Mouse (Mus musculus): ENCODE data around the gene Bend5. TPM values are rescaled to one million over a fixed set of nuclear protein-coding genes. Genes with fewer than 3 reads are reported as not detected.

Gene Bend5
- total and polyA plus RNA-seq, 3 experiments: not detected

- Histone ChIP-seq H3K27ac (ENCODE audit: control insufficient read depth, low read depth, low read length) (no peak overlapping the region), H3K9me3 (replicated peaks; ENCODE audit: insufficient read depth, low read length) (no peaks in the 10 kb centered on the region), H3K4me1 (ENCODE audit: control insufficient read depth in 1 of 2, insufficient read depth in 2 of 2, low read length in 2 of 2) (no peaks in the 10 kb centered on the region), H3K36me3 (ENCODE audit: control insufficient read depth in 1 of 2, insufficient read depth in 2 of 2, low read length in 2 of 2) (no peaks in the 10 kb centered on the region), H3K79me2 (ENCODE audit: control insufficient read depth, insufficient read depth, low read length, poor library complexity) (no peaks in the 10 kb centered on the region), H3K27me3 (ENCODE audit: control insufficient read depth in 1 of 2, insufficient read depth in 2 of 2, low read length in 2 of 2) (no peaks in the 10 kb centered on the region), H3K9ac (ENCODE audit: control insufficient read depth, low read depth, low read length, poor library complexity, severe bottlenecking) (no peak overlapping the region), H3K4me3 (ENCODE audit: control insufficient read depth in 1 of 2, insufficient read depth in 1 of 2, low read depth in 2 of 2, low read length in 2 of 2) (no peak overlapping the region)
- no peak for TF ChIP-seq HCFC1 (IDR thresholded peaks at IDR 0.05; ENCODE audit: low read depth, low read length)
- TF ChIP-seq E2F4 (IDR thresholded peaks at IDR 0.05; ENCODE audit: borderline replicate concordance, low read depth, low read length): no peak
- no peak for TF ChIP-seq BHLHE40 (IDR thresholded peaks at IDR 0.05; ENCODE audit: borderline replicate concordance, low read depth, low read length)
- TF ChIP-seq USF1 (IDR thresholded peaks at IDR 0.05; ENCODE audit: low read depth, low read length): no peak
- TF ChIP-seq SIN3A (IDR thresholded peaks at IDR 0.05; ENCODE audit: low read length): no peak
- no peak for TF ChIP-seq ETS1 (IDR thresholded peaks at IDR 0.05; ENCODE audit: low read depth, low read length)
- TF ChIP-seq RCOR1 (IDR thresholded peaks at IDR 0.05; ENCODE audit: low read depth, low read length): no peak
- DNase-seq (ENCODE audit: low read depth, low spot score): no peak
These were observed 33.8 kb downstream of the Bend5 start for GRCm38 (mm10) chr4:111448586-111448985.

- TF ChIP-seq RAD21 (IDR thresholded peaks at IDR 0.05; ENCODE audit: low read depth, low read length): no peak
- TF ChIP-seq ZNF384 (IDR thresholded peaks at IDR 0.05; ENCODE audit: low read depth, low read length): no peak
- no peak for TF ChIP-seq SIN3A (IDR thresholded peaks at IDR 0.05; ENCODE audit: low read length)
- no peak for TF ChIP-seq MYB (IDR thresholded peaks at IDR 0.05; ENCODE audit: low read depth, low read length)
- no peak for TF ChIP-seq USF2 (IDR thresholded peaks at IDR 0.05; ENCODE audit: borderline replicate concordance in 1 of 2, insufficient read depth in 1 of 2, low read depth in 1 of 2, low read length in 2 of 2)
- no peak for TF ChIP-seq CHD1 (IDR thresholded peaks at IDR 0.05; ENCODE audit: low read depth, low read length)
- no peak for TF ChIP-seq KAT2A (conservative IDR thresholded peaks at IDR 0.05; ENCODE audit: low read depth, low read length)
- TF ChIP-seq GABPA (IDR thresholded peaks at IDR 0.05; ENCODE audit: low read depth, low read length): no peak
- TF ChIP-seq POLR2A (IDR thresholded peaks at IDR 0.05; ENCODE audit: control insufficient read depth in 1 of 2, insufficient read depth in 1 of 2, low read depth in 1 of 2, low read length in 2 of 2, poor library complexity in 1 of 2): no peak
- Histone ChIP-seq H3K4me3 (ENCODE audit: control insufficient read depth in 1 of 2, insufficient read depth in 1 of 2, low read depth in 2 of 2, low read length in 2 of 2) (no peak overlapping the region), H3K4me1 (ENCODE audit: control insufficient read depth in 1 of 2, insufficient read depth in 2 of 2, low read length in 2 of 2) (no peaks in the 10 kb centered on the region), H3K79me2 (ENCODE audit: control insufficient read depth, insufficient read depth, low read length, poor library complexity) (no peaks in the 10 kb centered on the region), H3K9ac (ENCODE audit: control insufficient read depth, low read depth, low read length, poor library complexity, severe bottlenecking) (no peak overlapping the region), H3K27me3 (ENCODE audit: control insufficient read depth in 1 of 2, insufficient read depth in 2 of 2, low read length in 2 of 2) (no peaks in the 10 kb centered on the region), H3K27ac (ENCODE audit: control insufficient read depth, low read depth, low read length) (no peak overlapping the region), H3K9me3 (replicated peaks; ENCODE audit: insufficient read depth, low read length) (no peaks in the 10 kb centered on the region), H3K36me3 (ENCODE audit: control insufficient read depth in 1 of 2, insufficient read depth in 2 of 2, low read length in 2 of 2) (no peaks in the 10 kb centered on the region)
- no peak for DNase-seq (ENCODE audit: low read depth, low spot score)
These were observed 34.8 kb downstream of the Bend5 start for GRCm38 (mm10) chr4:111449442-111450199.
